Mouse (Mus musculus) brown adipose tissue, adult 24 weeks (tissue): ENCODE results near the gene Selenom. TPM values are rescaled to one million over a fixed set of nuclear protein-coding genes. Genes with fewer than 3 reads are reported as not detected.

Source experiments
- H3K27ac ChIP-seq: fragments of 200-500 bp; replicated peaks from 2 replicates; pipeline ENCODE4 v1.5.1; 2012; ENCODE audit warnings: low read depth, mild to moderate bottlenecking, low read length
- H3K4me1 ChIP-seq: fragments of 200-500 bp; 2 replicates; pipeline ENCODE4 v1.6.1; 2012; ENCODE audit warnings: low read length, mixed read lengths; ENCODE audit not compliant: control insufficient read depth, insufficient read depth, insufficient read length
- H3K4me3 ChIP-seq: fragments of 200-500 bp; 2 replicates; pipeline ENCODE4 v1.5.1; 2012; ENCODE audit warnings: low read depth, mild to moderate bottlenecking, low read length, moderate library complexity; ENCODE audit not compliant: insufficient read depth
- polyA plus RNA-seq: library from polyadenylated mRNA; stranded (reverse); fragments of >200 nt; gene quantifications from 2 replicates; pipeline ENCODE4 v1.2.4, GENCODE M21; 2012; ENCODE audit not compliant: missing spikeins, insufficient read depth, insufficient read length

Selenom gene
- polyA plus RNA-seq, 1 experiment, result 19.1 TPM

- H3K4me3 ChIP-seq, result no peak overlapping the region
- H3K4me1 ChIP-seq, result 0 out of 2 replicates have a peak, but pooled peaks cover 3% of the 10 kb centered on the region
- H3K27ac ChIP-seq, result no peak overlapping the region
These were observed 5.4 kb downstream of the Selenom start for GRCm38 (mm10) chr11:3519756-3520398.

GRCm38 (mm10) chr11:3520919-3521318 is 6.4 kb downstream of the Selenom start:
- Histone ChIP-seq H3K4me3 (no peak overlapping the region), H3K4me1 (0 out of 2 replicates have a peak, but pooled peaks cover 3% of the 10 kb centered on the region), H3K27ac (no peak overlapping the region)

GRCm38 (mm10) chr11:3521339-3522224 is 7.1 kb downstream of the Selenom start:
- Histone ChIP-seq H3K4me3 (no peak overlapping the region), H3K27ac (no peak overlapping the region), H3K4me1 (0 out of 2 replicates have a peak, but pooled peaks cover 3% of the 10 kb centered on the region)

- Histone ChIP-seq H3K27ac (no peak overlapping the region), H3K4me3 (no peak overlapping the region), H3K4me1 (0 out of 2 replicates have a peak, but pooled peaks cover 2% of the 10 kb centered on the region)
These were observed 8.0 kb downstream of the Selenom start for GRCm38 (mm10) chr11:3522285-3523000.

GRCm38 (mm10) chr11:3523840-3524582 is 9.5 kb downstream of the Selenom start:
- Histone ChIP-seq H3K4me3 (no peak overlapping the region), H3K27ac (no peak overlapping the region), H3K4me1 (no peaks in the 10 kb centered on the region)

GRCm38 (mm10) chr11:3525560-3525959 is 11.1 kb downstream of the Selenom start:
- H3K27ac ChIP-seq, result no peak overlapping the region
- H3K4me3 ChIP-seq, result no peak overlapping the region
- no peaks in the 10 kb centered on the region for H3K4me1 ChIP-seq

- no peak overlapping the region for H3K27ac ChIP-seq
- H3K4me1 ChIP-seq, result no peaks in the 10 kb centered on the region
- no peak overlapping the region for H3K4me3 ChIP-seq
These were observed 11.7 kb downstream of the Selenom start for GRCm38 (mm10) chr11:3526207-3526606.

- Histone ChIP-seq H3K27ac (no peak overlapping the region), H3K4me3 (no peak overlapping the region), H3K4me1 (no peaks in the 10 kb centered on the region)
These were observed 12.7 kb downstream of the Selenom start for GRCm38 (mm10) chr11:3526979-3527738.

- H3K4me1 ChIP-seq, result no peaks in the 10 kb centered on the region
- no peak overlapping the region for H3K27ac ChIP-seq
- H3K4me3 ChIP-seq, result no peak overlapping the region
These were observed 13.3 kb downstream of the Selenom start for GRCm38 (mm10) chr11:3527766-3528165.

GRCm38 (mm10) chr11:3528208-3528607 is 13.7 kb downstream of the Selenom start:
- Histone ChIP-seq H3K4me3 (no peak overlapping the region), H3K4me1 (no peaks in the 10 kb centered on the region), H3K27ac (no peak overlapping the region)

- Histone ChIP-seq H3K27ac (no peak overlapping the region), H3K4me3 (no peak overlapping the region), H3K4me1 (no peaks in the 10 kb centered on the region)
These were observed 15.2 kb downstream of the Selenom start for GRCm38 (mm10) chr11:3529476-3530252.

GRCm38 (mm10) chr11:3530731-3531130 is 16.2 kb downstream of the Selenom start:
- H3K4me1 ChIP-seq, result no peaks in the 10 kb centered on the region
- H3K27ac ChIP-seq, result no peak overlapping the region
- no peak overlapping the region for H3K4me3 ChIP-seq

- no peak overlapping the region for H3K4me3 ChIP-seq
- H3K27ac ChIP-seq, result no peak overlapping the region
- no peaks in the 10 kb centered on the region for H3K4me1 ChIP-seq
These were observed 17.1 kb downstream of the Selenom start for GRCm38 (mm10) chr11:3531634-3532033.
